Mouse (Mus musculus) heart, postnatal 0 days (tissue): ENCODE measurements at regions not wholly inside any gene's neighbourhood (a gene's known extent, or its start where the extent isn't known, plus 50 kb on each side); places are given as distances from the start of the nearest gene placed in this dataset.

Source experiments
- CTCF ChIP-seq: IDR thresholded peaks from 2 replicates; pipeline ENCODE4 v1.5.1; 2016; ENCODE audit warnings: antibody characterized with exemption, control low read depth, low read depth
- EP300 ChIP-seq: IDR thresholded peaks from 2 replicates; pipeline ENCODE4 v1.6.1; 2016; ENCODE audit warnings: antibody characterized with exemption, low read depth

DNA sequence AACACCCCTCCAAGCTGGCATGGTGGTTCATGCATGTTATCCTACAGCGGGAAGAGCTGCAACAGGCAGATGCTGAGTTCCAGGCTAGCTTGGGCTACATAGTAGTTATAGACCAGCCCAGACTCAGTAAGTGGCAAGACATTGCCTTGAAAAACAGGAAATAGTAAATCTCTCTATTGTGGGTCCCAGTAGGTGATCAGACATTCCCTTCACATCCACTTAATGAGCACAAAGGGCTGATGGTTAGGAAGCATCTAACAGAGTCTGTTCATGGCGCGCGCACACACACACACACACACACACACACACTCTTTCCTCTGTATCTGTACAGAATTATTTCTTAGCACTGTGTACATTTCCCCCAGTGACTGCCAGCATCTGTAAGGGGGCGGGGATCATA lies 64.0 kb upstream of the Map1b start:
- TF ChIP-seq CTCF (no peak), EP300 (no peak)
